Mouse (Mus musculus) heart, adult 9 months (tissue): ENCODE results near the gene Zbtb40.

Experiments
- DNase-seq, 2 experiments: peaks; one replicate each; pipeline ENCODE4 v3.0.0; 2022; ENCODE audit warnings: low spot score in 2 of 2

Zbtb40 gene

DNA sequence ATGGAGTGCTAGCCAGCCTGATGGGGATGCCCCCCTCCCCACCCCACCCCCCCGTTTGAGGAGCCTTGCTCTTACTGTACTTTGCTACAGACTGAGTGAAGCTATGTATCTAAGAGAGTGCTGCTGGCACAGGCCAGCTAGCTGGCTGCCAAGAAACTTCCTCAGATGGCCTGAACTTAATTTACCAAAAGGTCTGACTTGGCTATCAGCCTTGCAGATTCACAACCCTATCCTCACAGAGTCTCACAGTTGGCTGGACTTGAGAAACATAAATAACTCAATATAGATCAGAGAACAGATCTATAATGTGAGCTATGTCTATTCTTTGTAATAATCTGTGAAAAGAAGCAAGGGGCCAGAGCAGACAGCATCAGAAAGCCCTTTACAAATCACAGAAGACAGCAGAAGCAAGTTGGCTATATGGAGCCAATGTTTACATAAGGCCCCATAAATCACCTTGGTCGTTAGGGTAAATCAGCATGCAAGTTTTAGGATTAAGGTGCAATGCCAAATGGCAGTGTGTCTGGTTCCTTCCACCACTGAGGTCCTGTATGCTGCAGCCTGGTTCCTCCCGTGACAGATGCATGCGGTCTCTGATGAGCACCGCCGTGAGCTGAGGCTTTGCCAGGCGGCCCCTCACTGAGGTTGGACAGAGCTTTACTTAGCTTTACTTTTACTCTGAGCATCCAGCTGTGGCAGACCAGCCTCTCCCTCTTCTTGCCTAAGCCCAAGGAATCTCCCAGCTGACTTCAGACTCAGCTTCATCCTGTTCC is 15.3 kb downstream of the Zbtb40 start:
- no peak for DNase-seq

DNA sequence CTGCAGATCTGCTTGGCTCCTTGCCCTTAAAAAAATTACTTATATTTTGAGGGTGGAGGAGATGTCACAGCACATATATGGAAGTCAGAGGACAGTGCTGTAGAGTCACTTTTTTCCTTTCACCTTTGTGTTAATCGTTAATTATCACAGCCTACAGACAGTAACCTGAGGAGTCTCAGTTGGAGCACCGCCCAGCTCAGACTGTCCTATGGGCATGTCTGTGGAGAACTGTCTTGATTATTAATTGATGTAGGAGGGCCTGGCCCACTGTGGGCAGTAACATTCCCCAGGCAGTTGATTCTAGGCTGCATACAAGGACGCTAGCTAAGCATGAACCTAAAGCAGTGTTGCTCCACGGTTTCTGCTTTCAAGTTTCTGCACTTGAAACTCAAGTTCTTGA is 16.1 kb downstream of the Zbtb40 start:
- DNase-seq, result no peak

DNA sequence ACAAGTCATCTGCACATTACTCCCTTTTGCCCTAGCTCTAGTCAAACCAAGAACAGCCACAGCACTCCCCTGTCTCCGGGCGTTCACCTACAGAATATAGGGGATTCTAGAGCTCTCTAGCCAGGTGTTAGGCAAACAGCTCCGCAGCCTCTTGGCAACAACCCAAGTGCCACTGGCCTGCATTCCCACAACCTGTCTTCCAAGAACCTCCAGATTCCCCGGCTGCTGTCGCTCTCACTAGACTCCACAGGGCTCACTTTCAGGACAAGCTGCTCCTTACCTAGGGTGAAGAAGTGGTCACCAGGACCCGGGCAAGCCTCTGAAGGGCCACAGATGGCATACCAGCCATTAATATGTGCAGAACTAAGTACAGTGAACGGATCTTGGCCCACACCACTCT is 17.3 kb downstream of the Zbtb40 start:
- DNase-seq, result no peak

DNA sequence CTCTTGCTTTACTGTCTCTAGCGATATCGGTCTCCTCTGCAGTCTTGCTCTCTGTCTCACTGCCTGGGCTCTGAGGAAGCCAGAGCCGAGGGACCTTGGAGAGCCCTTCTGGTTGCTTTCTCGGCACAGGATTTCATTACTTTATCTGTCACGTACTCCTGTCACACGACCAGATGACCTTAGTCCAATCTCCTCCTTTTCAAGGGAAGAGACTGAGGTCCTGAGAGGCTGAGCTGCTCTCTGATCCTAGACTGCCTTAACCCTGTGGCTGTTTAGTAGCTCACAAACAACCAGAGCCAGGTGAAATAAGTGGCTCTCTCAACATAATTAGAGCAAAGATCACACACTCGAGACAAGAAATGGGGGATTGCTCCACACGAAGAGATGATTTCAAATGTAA is 19.3 kb downstream of the Zbtb40 start:
- DNase-seq, result no peak

DNA sequence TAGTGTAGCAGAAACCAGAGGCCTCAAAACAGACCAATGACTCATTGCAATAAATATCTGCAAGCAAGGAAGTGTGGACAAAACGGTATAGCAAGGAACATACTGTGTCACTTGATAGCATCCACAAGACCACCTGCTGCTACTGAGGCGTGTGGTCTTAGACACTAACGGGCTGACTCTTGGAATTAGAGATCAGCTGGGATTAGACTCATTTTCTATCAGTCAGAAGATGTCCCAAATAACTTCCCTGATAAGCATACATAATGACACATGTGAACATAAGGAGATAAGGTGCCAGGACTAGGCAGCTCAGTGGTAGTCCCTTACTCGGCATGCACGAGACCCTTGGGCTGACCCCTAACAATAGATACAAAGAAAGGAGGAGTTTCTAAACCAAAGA is 21.6 kb downstream of the Zbtb40 start:
- DNase-seq, result no peak

DNA sequence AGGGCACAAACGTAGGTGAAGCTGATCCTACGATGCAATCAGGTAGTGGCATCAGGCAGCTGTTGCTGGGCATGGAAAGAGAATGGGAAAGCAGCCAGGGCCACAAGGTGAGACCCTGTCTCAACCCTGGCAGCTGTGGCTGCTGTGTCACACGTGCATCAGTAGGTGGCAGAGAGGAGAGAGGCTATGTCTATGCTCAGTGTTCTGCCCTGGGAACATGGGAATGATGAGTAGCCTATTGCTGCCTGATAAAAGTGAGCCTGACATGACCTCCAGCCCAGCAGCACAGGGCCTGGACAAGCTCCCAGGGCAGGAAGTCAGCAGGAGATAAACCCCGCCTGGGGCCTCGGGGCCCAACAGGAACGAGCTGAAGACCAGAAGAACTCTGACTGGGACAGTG is 23.0 kb downstream of the Zbtb40 start:
- peak; percentile 52 to 62 for DNase-seq

DNA sequence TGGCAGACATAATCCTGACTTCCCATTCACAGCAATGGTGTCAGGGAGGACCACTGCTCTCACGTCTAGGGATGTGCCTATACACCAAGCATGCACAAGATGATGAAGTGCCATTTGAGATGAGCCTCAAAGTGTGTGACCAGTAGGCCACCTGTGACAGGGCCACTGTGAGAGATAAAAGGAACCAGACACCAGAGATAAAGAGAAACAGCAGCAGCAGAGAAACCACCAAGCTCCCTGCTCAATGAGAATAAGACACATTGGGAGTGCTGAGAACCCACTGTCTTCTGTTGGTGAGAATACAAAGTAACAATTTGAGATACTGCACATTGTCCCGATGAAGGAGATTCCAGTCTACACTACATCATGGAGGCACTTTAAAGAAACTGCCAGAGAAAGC is 23.5 kb downstream of the Zbtb40 start:
- DNase-seq, result no peak

DNA sequence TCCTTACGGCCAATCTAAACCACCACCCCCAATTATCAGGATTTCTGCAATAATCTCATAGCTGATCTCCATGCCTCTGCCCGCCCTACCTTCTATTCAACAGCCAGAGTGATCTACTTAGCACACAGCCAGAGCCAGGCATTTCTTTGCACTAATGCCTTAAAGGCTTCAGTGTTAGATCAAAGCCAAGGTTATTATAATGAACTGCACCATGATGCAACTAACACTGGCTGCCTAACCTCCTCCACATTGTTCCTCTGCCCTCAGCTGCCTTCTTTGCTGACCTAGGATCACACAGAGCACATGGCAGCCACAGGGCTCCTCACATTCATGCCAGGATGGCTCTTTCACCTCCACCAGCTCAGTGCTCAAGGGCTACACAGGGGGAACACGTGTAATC is 28.5 kb downstream of the Zbtb40 start:
- no peak for DNase-seq

DNA sequence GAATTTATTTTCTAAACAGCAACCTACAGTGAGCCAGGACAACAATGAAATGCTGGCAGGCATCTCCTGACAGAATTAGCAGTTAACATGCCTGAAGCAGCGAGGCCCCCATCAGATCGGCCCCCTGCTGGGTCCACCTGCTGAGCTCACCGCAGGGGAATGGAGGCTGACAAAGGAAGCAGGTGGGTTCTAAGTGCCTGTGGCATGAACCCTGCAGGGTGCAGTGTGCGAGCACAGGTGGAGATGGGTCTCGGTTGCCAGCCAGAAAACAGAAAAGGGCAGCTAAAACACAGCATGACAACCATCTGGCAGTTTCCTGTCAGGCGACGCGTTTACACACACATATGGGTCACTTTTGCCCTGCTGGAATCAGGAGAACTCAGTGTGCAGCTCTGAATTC is 32.7 kb downstream of the Zbtb40 start:
- no peak for DNase-seq

DNA sequence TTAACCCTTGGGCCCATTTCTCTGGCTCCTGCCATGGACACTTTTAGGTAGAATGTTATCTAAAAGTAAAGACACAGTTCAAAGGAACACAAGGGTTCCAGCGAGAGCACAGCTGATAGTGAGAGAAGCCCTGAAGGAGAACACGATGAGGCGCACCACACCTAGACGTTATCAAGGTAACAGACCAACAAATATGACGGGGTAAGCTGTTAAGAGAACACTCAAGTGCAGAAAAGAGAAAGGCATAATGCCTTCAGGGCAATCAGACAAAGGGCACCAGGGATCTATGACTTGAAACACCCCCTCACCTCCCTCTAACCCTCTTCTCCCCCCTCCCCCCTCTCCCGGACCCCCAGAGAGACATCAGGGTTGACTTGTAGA is 33.1 kb downstream of the Zbtb40 start:
- no peak for DNase-seq

DNA sequence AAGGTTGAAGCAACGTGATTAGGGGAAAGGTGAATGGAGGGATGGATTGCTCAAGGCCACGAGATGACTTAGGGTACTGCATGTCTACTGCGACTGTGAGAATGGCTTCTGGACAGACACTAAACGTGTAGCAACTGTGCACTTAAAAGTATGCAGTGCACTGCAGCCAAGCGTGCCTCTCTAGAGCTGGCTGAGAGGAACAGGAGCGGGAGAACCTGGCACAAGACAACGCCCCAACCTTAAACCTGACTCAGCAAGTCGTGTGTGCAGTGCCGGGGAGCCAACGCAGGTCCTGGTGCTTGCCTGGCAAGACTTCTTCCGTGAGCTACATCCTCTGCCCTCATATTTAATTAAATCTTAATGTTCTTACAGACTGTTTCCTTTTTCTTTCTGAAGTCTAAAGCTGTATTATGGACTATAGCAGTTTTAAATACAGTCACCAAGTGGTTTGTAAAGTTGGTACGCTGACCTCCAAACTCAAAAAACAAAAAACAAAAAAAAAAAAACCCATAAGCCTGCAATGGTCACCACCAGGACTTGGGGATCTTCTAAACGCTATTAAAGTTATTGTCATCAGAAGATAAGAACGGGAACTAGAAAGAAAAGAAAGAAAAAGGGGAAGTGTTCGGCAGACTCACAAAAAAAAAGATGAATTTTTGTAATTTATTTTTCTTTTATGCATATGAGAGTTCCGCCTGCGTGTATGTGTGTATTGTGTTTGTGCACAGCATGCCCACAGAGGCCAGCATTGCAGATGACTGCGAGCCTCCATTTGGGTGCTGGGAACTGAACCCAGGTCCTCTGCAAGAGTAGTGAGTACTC is 33.7 kb downstream of the Zbtb40 start:
- no peak for DNase-seq

DNA sequence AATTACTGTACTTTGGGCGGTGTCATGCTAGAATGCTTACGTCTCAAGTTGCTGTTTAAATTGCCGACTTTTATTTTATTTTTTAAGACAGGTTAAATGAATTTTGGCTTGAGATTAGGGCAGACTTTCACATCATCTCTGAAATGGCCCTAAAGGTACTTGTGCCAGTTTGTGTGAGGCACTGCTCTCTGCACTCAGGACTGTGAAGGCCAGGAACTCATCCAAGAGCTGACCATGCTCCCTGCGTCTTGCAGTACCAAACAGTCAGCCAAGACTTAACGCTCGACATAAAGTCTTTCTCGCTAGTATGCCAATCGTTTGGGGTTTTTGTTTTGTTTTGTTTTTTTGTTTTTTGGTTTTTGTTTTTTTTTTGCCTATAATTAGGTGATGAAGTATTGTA is 34.5 kb downstream of the Zbtb40 start:
- no peak for DNase-seq

DNA sequence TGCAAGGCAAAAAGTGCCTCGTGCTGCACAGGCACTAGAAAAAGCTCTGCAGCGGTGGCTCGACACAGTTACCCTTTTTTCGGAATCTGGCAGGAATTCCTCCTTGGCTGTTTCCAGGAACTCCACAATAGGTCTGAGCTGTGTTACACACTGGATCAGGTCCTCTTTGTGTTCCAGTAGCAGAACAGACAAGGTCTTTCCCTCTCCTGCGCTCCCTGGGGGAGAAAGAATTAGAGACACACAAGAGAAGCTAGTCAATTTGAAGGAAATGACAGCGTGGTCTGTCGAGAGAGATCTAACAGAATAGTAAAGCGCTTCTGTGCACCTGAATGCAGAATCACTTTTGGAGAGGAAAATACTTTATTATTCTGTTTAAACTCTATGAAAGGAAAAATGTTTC is 41.6 kb downstream of the Zbtb40 start:
- DNase-seq, result no peak

DNA sequence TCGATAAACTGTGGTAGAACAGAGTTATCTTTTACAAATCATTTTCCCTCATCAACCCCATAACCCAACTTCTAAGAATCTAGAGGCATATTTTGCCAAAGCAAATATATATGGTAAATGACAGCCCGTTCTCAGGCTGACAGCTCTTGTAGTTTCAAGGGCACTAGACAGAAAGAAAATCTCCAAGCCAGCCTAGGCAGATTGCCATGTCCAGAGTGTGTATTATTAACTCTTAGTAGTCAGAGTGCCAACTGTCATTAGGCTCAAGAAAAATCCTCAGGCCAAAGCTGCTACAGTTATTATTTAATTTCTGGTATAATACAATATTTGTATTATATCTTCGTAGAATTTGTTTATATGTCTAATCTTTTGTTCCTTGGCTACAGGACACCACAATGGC is 46.8 kb downstream of the Zbtb40 start:
- DNase-seq, result no peak

DNA sequence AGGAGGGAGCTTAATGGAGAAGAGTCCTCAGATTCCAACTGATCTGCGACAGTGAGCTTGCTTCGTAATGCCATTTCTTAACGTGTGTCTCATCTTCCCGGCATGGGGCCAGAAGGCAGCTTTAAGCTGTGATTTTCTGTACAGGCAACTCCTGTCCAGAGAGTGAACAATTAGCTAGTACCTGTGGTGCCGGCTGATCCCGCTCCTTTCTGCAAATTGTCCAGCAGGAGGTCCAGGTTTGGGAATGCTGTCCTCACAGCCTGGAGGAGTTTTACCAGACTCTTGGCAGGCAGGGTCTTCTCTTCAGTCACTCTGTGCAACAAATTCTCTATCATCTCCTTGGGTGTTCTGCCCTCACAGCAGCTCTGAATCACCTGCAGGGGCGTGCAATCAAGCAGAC is 47.6 kb downstream of the Zbtb40 start:
- no peak for DNase-seq

DNA sequence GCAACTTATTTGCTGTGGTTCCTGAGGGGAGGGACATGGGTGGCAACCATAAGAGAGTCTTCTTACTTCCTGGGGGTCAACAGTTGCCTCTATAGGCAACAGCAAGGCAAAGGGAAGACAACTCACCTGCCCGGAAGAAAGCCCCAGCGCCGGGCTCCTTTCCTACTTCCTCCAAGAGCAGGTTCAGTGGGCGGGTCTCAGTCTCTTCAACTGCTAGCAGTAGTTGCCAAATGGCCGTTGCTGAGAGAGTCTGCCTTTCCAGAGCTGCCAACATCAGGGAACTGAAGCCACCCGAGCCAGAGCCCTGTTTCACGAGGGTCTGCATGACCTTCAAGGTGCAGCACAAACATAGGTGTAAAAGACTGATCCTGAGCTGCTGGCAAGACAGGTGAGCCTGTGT is 50.2 kb downstream of the Zbtb40 start:
- DNase-seq, result no peak

DNA sequence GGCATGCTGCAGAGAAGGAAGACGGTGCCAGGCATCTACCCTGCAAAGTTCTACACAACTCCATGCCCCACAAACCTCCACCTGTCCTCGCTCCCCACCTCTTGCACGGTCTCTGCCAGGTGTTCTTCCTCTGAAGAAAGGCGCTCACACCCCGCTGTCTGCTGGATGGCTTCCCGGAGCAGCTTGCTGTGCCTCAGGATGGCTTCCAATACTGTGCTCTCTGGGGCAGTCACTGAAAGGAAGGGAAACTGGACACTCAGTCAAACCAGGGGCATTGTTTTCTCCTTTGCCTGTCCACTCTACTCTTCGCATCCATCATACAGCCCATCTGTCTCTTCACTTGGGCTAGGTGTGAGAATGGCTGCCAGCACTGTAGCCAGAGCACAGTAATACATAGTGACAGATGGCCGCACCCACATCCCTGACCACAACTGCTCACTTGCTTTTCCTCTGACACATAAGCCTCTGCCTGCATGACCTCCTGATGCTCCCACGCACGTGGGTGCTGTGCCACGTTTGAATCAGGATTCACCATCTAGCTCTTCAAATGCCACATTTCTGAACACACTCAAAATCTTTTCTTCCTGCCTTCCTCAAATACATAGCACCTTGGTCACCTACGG is 50.8 kb downstream of the Zbtb40 start:
- DNase-seq, result no peak

DNA sequence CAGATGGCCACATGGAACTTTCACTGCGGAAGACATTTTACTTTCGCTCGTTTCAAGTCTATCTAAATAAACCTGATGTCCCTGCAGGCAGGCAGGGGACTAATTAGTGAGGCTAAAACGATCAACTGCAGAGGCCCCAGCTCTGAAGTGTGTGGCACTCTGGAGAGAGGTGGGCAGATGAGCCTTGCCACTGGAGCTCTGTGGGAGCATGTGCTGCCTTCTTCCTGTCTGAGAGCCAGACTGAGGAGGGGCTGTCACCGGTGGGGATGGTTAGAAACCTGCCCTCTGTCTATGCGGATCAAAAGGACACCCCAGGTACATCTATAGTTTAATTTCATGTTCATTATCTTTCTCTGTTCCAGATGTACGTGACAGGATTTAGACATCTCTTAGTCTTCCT is 51.7 kb downstream of the Zbtb40 start:
- DNase-seq, result no peak

DNA sequence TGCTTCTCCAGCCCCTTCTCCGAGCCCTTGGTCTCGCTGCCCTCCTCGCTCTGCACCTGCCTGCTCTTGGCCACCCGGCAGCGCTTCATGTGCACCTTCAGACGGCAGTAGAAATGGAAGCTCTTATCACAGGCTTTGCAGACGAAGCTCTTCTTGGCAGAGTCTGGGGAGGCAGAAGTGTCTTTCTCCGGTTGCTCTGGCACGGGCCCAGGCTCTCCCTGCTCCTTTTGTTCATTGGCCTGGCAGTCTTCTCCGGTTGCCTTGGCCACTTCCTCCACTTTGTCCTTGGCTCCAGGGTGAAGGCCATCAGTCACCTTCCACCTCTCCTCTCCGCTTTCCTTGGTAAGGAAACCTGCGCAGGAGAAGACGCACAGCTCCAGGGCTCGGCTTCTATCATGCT is 53.2 kb downstream of the Zbtb40 start:
- DNase-seq, result no peak

DNA sequence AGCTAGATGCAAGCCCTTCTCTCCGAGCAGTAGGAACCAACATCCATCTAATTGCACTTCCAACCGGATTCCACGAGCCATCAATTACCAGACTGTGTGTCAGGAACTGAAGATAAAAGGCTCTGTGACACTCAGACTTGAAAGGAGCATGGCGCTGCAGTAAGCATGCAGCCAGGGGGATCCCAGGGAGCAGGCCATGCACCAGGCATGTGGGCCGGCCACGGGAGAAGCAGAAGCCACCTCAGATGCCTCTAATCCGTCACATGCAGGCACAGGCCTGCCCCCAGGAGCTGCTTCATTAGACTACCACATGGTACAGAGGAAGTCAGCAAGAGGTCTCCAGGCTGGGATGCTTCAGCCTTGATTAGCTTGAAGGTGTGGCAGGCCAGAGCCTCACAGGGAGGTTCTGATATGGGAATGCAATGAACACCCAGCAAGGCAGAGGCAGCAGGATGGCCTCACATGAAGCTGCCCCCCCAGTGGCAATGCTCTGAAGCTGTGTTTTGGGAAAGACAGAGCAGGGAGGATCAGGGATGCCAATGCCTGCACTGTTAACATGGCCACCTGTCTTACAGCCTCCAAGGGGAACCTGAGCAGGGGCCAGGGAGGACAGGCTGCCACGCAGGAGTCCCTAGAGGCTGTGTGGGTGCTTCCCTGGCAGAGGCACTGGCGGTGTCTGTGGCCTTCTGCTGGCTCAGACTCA is 66.5 kb downstream of the Zbtb40 start:
- DNase-seq, result no peak

DNA sequence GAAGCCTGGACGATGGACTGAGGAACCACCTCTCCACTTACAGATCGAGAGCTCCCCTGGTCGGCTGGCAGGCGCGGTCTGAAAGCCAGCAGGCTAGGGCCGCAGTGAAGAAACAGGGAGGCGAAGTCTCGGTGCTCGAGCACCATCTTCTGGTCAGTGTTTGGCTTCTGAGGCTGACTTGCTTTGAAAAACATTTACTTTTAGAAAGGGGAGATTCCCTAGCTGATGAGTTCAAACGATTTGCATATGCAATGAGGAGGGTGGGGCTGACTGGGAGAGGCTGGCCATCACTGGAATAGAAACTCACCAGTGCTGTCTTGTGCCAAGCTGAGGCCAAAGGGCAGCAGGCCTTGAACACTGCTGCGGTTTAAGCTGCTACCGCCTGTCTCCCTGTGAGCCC is 67.3 kb downstream of the Zbtb40 start:
- peak in 1 of 2 experiments; percentile 6 for DNase-seq

DNA sequence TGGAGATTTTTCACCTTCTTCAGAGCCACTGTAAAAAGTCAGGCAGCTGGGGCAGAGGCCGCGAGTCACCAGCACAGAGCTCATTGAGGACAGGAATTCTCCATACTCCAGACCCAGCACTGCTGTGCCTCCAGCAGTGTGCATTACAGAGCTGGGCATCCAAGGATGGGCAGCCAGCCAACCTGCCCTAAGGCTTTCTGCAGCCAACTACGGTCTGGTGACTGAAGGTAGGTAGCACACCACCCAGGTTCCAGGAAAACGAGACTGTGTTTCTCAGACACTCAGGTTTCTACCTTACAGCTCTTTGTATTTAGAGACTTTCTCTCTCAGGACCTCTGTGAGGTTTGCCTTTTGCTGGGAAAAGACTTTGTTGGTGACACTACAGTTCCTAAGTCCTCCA is 67.7 kb downstream of the Zbtb40 start:
- DNase-seq, result no peak
